Mouse (Mus musculus) lung, embryonic 16.5 days (tissue): ENCODE data around the gene Olfr417. TPM values are rescaled to one million over a fixed set of nuclear protein-coding genes. Genes with fewer than 3 reads are reported as not detected.

Experiments used
- polyA plus RNA-seq: library from polyadenylated mRNA; unstranded; fragments of >200 nt; fragmentation: Nextera tagmentation; extraction: Ambion mirVana; gene quantifications from 2 replicates; pipeline ENCODE4 v1.2.1, GENCODE M21; 2015

The Olfr417 gene
- polyA plus RNA-seq, 1 experiment from 2014 or later, result not detected

Other genes with a start within 250 kb of the Olfr417 start
- not detected in 2 replicates for gene Olfr231, start 244.0 kb upstream of the Olfr417 start, polyA plus RNA-seq
- not detected in 2 replicates for gene Olfr424, start 233.6 kb upstream of the Olfr417 start, polyA plus RNA-seq
- not detected in 2 replicates for gene Olfr420, start 209.5 kb upstream of the Olfr417 start, polyA plus RNA-seq
- gene Spta1, start 192.3 kb upstream of the Olfr417 start, polyA plus RNA-seq, result 0.26 and 0.57 TPM in 2 replicates
- gene Olfr419, start 113.1 kb upstream of the Olfr417 start, polyA plus RNA-seq, result not detected in 2 replicates
- gene Mptx1, start 34.6 kb upstream of the Olfr417 start, polyA plus RNA-seq, result not detected in 2 replicates
- not detected in 2 replicates for gene Olfr248, start 25.9 kb downstream of the Olfr417 start, polyA plus RNA-seq
- gene Olfr414, start 58.9 kb downstream of the Olfr417 start, polyA plus RNA-seq, result not detected in 2 replicates
- not detected in 2 replicates for gene Olfr220, start 77.0 kb downstream of the Olfr417 start, polyA plus RNA-seq
- 0.19 and 0.45 TPM in 2 replicates for gene Fmn2, start 136.7 kb downstream of the Olfr417 start, polyA plus RNA-seq